Mouse (Mus musculus) thymus, adult 18-20 months (tissue): ENCODE measurements around the gene Vamp8.
A peak's percentile ranks its signal among the peaks of the same experiment; 100 is the strongest.

Experiments used
- DNase-seq, 2 experiments: peaks; one replicate each; pipeline ENCODE4 v3.0.0; 2022; ENCODE audit warnings: mixed read lengths in 2 of 2

Gene Vamp8

DNA sequence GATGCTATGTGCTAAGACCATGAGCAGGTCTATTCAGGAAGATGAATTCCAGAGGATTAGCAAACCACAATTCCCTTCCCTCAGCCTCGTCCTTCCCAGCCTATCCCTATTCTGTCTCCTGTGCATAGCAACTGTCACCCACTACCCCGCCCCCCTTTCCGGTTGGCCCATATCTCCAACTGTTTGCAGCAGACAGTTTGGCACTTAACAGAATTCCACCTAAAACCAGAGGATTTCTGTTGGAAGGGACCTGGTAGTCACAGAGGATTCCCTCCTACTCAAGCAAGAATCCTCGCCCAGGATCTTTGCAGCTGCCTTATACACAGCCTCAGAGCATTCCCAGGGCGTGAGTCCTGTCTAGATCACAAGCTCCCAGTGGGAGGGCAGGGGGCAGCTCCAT, 19.4 kb downstream of the Vamp8 start:
- no peak for DNase-seq

DNA sequence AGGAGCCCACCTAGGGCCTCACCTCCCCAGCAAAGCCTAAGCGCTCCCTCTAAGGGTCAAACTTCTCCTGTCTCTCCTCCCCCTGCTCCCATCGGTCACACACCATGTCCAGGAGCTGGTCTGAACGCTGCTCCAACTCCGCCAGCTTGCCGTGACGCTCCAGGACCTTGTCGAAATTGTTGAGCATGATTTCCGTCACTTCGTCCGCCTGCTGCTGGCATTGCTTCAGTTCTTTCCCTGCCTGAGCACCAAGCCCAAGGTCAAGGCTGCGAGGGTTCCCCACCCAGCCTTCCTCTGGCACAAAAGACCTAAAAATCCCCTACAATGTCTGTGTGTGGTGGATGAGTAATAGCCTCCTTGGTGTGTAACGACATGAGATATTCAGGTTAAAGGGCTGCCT, 20.4 kb downstream of the Vamp8 start:
- DNase-seq, result no peak

DNA sequence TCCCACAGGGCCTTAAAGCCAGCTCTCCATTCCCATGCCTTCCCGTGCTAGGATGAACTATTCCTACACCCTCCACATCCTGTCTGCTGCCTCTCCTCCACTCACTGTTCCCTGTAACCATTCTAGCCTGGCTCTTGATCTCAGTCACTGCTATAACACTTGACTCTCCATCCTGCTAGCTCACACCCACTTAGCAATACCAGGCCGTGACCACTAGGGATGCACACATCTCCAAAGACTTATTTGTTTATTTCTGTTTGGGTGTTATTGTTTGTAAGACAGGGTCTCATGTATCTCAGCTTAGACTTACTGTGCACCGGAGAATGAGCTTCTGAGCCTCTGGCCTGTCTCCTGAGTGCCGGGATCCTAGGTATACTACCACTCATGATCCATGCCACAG, 20.9 kb downstream of the Vamp8 start:
- DNase-seq, result no peak

DNA sequence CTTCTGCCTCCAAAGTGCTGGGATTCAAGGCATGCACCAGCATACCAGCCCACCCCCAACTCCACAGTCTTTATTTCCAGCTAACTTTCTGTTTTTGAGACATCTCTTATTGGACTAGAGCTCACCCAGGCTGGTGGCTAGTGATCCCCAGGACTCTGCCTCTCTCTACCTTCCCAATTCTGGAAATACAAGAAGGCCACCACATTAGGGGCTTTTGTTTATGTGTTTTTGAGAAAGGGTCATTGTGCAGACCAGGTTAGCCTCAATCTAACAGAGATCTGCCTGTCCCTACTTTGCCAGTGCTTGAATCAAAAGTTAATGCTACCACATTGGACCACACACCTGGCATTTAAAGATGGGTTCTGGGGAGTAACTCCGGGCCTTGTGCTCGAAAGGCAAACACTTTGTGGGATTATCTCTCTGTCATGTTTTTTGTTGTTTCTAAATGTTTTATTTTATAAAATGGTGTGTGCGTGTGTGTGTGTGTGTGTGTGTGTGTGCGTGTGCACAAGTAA, 23.0 kb downstream of the Vamp8 start:
- DNase-seq, result no peak

DNA sequence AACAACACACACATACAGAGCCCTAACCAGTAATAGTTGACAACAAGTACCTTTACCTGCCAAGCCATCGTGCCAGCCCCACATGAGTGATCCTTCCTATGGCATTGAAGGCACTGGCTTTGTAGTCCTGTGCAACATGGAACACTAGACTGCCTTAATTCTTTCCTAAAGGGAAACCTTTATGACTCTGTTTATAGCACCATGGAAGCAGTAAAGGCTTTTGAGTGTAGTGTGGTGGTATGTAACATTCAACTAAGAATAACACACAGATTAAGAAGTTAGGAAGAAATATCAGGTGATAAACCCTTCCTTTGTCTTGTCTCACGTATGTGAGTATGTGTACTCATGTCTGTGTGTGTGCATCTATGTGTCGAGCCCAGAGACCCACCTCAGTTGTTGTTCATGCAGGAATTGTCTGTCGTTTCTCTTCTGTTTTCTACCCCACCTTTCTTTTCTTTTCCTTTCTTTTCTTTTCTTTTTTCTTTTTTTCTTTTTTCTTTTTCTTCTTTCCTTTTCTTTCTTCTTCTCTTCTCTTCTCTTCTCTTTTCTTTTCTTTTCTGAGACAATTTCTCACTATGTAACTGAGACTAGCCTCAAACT, 23.6 kb downstream of the Vamp8 start, which contains the start of gene Rnf181:
Rnf181 (minus strand) TSS at position 113 of the 600 bp plus-strand sequence.
- no peak for DNase-seq

DNA sequence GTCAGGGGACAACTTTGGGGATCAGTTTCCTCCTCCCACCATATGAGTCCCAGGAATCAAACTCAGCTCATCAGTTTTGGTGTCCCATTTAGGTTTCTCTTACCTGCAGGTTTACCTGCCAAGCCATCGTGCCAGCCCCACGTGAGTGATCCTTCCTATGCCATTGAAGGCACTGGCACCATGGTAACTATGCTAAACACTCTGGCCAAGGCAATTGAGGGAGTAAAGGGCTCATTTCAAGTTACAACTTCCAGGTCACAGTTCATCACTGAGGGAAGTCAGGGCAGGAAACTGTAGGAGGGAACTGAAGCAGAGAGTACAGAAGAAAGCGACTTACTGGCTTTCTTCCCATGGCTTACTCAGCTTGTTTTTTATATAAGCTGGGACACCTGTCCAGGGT, 24.2 kb downstream of the Vamp8 start:
- DNase-seq, result no peak

DNA sequence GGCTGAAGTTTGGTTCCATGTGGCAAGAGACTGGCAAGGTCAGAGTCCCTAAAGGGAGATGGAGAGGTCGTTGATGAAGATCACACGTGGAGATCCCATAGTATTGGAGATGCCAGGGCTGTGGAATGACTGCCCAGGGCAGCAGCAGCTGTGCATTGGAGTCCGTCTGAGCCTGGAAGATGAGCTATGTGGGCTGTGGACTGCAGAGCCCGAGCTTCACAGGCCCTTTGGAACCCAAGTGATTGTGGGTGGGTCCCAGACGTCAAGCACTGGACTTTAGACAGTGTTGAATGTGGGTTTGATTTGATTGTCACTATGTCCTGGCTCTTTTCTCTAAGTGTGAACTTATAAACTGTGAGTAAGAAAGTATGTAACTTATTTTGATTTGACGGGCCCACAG, 25.5 kb downstream of the Vamp8 start:
- no peak for DNase-seq

DNA sequence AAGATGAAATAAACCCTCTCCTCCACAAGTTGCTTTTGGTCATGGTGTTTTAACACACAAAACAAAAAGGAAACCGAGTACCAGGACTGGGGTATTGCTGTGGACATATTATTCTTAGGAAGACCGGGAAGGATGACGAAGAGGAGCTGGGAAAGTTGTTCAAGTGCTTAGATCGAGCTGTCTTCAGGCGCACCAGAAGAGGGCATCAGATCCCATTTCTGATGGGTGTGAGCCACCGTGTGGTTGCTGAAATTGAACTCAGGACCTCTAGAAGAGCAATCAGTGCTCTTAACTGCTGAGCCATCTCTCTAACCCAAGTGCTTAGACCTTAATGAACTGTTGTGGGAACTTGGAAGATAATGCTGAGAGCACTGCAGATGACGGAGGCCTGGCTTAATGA, 26.5 kb downstream of the Vamp8 start:
- DNase-seq, result no peak

DNA sequence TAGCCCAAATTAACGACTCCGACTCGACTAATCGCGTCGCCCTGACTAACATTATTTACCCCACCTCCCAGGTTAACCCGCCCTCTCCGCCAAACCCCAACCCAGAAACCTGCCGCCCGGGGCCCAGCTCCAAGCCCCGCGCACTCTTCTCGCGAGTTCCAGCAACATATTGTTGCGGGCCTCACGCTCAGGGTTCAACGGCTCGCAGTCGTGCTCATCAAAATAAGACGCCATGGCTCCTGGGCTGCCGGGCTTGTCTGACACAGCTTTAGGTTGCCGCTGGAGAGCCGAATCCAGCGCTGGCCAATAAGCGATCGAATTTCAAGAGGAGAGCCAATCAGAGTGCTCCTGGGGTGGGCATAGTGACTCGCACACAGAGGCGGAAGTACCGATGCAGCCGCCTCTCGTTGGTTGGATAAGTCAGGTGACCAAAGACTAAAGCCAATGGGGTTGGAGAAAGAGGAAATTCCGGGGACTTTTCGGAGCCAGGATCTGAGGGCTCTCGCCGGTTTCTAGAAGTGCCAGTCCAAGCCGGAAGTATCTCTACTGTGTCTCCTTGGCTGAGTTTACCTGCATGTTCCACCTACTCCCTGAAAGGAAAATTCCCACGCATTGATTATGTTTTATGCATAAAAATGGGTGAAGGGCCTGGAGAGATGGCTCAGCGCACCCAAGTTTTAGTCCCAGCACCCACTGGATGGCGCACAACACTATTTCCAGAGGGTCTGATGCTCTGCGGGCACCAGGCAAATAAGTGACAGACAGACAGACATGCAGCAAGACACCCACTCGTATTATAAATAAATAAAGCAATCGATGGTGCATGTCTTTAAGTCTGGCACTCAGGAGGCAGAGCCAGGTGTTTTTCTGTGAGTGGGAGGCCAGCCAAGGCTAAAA, 28.1 kb downstream of the Vamp8 start:
- peak; percentile 92 to 96 for DNase-seq

DNA sequence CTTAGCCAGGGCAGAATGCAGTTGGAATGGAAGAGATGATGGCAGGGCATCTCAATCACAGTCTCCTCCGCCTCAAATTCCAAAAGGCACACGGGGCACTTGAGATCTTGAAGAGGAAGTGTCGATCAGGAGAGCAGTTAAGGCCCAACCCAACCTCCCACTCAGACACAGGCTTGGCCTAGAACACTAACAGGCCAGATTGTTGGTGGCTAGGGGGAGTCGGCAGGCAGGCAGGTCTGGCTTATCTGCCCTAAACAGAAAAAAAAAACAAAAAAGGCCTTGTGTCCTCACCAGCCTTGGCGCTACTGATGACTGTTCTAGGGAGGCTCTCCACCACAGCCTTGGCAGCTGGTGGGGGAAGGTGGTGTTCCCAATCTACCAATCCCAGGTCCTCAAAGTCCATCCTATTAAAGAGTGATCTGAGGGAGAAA, 29.4 kb downstream of the Vamp8 start:
- no peak for DNase-seq

DNA sequence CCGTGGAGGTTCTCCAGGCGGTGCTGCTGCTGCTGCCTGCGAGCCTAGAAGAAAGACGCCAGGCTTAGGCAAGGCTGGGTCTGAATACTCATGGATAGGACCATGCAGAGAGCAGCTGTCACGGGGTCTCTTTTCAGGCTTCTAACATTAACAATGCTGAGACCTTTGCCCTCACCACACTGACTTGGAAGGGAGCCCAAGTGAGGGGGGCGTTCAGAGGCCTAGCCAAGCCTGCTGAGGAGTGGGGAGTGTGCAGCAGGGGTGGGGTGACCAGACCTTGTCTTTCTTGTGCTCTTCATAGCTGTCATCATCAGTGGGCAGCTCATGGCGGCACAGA, 29.9 kb downstream of the Vamp8 start:
- DNase-seq, result no peak

DNA sequence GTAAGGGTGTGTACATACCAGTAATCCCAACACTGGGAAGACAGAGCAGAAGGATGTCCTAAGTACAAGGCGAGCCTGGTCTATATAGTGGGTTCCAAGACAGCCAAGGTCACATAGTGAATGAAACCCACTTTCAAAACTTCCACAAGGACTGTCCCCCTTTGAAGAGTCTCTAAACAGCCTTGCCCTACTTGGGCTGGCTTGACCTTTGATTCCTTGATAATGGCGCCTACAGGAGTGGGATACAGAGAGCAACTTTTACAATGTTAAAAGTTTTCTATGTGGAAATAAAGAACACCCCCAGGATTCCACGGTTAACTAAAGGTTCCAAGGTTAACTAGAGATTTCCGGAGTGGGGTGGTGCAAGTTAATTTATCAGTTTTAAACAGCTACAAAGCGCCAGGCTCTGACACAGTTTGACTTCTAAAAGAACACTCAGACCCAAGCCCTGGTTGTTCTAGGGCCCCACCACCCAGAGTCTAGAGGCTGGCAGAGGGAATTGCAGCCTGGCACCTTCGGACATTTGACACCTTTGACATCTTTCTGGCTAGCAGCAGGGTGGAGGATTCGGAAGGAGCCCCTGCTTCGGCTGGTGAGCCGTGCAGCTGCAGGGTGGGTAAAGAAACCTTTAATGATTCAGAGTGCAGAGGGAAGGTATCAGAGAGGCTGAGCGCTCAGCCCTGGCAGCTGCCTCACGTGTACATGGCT, 30.5 kb downstream of the Vamp8 start:
- no peak for DNase-seq

DNA sequence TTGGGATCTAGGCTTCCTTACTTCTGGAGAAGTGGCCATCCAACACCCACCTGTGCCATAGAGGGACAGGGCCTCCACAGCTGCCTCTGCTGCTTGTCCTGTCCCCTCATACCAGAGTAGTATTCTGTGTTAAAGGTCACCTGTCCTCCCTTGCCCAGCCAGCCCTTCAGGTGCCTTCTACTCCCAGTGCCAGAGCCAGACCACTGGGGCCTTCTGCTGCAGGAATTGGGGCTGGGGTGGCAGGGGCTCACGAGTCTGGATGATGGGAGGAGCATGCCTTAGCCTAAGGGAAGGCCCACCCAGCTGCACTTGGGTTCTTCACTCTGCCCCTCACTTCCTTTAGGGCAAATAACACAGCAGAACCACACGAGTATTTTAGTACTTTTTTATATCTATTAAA, 31.2 kb downstream of the Vamp8 start:
- no peak for DNase-seq

DNA sequence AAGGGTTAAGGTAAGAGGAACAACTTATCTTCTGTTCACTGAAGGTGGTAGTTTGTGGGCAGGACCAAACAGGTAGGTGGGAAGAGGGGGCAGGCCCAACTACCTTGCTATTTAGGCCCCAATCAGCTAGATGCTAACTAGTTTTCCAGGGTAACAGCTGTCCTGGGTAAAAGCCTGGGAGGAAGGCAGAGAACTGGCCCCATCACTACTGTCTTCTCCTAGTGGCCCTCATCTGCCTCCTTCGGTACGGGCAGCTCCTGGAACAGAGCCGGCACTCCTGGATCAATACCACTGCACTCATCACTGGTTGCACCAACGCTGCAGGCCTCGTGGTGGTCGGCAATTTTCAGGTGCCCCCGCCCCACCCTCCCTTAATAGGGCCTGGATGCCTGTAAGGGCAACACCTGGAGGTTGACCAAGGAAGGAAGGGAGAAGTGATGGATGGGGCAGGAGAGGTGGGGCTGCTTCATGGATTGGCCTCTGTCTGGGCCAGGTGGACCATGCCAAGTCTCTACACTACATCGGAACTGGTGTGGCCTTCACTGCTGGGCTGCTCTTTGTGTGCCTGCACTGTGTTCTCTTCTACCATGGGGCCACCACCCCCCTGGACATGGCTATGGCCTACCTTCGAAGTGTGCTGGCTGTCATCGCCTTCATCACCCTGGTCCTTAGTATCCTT, 32.3 kb downstream of the Vamp8 start:
- DNase-seq, result no peak

DNA sequence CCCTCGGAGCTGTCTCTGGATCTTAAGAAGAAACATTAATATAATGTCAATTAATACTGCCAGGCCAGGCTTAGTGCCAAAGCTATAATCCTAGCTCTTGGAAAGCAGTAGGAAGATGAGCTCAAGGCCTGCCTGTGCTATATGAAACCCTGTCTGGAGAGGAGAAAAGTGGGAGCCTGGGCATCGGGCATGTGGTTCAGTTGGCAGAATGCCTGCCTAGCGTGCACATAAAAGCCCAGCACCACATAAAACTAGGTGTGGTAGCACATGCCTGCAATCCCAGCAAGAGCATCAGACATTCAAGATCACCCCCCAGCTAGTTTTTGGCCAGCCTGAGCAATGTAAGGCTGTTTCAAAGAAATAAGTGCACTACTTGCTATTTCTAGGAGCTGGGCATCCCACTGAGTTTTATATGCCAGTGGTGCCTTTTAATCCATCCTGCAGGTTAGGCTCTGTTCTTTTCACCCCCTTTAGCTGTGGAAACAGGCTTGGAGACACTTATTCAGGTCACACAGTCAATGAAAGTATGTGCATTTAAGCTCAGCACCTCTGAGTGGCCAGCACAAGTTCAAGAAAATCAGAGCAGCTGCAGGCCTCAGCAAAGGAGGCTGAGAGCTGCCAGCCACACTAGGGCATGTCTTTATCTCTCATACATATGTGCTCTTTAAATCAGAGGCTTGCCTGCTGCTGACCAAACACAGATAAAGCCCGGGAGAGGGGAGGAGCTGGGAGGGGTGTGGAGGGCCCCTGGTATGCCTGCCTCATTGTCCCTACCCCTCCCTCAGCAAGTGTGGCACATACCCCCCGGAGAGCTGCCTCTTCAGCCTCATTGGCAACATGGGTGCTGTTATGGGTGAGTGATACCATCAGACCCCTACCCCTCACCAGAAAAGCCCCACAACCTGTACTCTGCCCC, 33.1 kb downstream of the Vamp8 start:
- DNase-seq, result no peak

DNA sequence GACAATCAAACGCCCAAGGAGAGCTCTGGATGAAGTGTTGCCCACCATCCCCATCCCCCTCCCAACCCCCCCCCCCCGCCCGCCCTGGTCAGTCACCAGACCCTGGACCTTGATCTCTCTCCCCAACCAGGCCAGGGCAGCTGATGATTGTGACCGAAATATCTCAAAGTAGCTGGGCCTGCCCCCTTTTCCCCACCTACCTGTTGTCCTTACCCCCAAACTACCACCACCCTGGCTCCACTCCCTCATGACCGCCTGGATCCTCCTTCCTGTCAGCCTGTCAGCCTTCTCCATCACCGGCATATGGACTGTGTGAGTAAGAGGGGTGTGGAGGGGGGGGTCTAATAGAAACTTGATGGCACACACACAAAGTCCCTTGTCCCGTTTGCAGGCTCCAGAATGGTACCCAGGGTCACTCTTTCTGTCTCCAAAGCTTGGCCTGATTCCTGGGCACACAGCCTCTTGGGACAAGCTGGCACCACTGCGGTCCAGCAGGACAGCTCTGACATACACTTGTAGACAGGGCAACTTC, 34.4 kb downstream of the Vamp8 start:
- DNase-seq, result no peak

DNA sequence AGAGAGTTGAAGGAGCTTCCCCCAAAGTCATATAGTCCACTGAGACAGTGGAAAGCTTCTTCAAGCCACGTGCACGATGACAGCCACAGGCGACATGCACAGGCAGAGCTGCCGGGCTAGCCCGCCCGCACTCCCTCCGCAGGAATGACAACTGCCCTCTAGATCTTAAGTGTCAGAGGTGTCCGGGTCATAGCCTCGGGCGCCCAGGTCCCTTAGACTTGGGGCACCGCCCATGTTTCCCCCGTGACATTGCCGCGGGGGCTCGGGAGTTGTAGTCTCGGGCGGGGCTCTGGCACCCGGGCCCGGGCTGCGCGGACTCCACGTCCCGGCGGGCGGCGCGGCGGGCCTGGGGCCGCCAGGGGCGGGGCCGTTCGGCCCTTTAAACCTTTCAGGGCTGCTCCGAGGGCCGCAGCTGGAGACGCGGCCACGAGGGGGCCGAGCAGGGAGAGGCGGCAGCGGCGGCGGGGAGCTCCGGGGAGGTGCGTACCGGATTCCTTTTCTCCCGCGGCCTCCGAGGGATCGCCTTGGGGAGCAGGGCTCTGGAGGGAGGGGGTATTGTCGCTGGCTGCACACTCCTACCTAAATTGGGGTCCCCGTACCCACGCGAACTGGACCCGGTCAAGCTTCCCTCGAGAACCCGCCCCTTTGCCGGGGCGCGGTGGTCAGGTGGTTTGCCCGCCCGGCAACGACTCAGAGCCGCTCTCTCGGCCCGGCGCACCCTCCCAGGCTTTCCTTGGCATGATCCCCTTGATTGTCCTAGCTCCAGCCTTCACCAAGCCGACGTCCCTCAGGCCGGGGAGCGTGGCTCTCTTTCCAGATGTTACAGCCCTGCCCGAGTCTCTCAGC, 35.2 kb downstream of the Vamp8 start, which contains the start of gene Tmem150a:
Tmem150a (plus strand) TSS at position 382 of the 846 bp plus-strand sequence.
- DNase-seq, result no peak

DNA sequence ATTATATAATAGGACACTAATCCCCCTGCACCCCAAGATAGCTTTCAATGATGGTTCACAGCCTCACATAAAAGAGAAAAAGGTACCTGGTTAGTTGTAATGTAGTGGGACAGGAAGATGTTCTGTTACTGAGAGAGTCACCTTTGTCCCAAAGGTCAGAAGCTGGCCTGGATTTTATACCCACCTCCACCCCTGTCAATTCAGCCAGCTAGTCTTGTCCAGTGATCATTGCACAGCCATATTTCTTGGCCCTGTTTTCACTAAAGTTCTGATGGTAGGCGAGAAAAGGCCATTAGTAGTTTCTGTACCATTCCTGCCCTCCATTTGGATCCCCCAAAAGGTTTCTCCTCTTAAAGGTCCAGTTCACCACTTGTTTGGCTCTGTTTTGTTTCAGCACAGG, 36.5 kb downstream of the Vamp8 start:
- no peak for DNase-seq

DNA sequence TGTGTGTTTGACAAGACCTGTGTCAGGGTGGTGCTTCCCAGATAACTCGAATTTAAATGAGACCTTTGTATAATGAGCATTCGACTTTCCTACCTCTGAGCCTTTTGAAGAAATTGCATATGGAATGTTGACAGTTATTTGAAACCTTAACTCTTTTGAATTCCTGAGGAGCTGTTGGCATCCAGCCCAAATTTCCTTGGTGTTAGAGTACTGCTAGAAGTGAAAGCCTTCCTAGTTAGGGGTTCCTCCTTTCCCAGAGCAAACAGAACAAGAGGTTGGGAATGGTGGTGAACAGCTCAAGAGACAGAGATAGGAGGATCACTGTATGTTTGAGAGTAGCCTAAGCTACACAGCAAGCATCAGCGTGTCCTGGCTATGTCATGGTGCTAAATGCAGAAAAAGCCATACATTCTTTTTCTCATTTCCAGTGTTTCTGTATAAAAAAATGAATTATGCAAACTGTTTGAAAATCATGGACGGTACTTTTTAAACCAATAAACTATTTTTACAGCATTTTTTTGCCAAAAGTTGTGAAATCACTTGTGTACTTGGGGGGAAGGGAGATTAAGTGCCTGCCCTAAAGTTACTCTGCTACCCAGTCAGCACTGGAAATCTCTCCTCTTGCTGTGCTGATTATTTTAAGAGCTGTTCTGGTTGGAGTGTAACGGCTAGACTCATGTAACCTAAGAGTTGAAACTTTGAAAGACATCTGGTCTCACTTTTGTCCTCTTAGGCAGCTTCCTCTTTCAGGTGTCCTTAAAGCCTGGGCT, 37.7 kb downstream of the Vamp8 start:
- DNase-seq, result no peak

DNA sequence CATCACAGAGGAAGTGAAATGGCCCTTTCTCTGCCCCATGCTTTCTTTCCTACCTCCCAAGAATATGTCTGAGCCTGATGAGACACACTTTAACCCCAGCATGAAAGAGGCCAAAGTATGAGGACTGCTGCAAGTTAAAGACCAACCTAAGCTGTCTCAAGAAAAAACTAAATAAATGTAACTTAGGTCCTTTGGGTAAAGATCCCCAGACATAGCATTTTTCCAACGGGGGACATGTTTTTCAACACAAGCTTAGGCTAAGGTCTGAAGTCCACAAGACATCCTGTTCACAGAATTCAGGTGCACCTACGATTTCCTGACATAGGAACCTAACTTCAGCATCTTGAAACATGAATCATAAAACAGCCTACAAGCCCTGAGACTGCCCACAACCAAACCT, 40.3 kb downstream of the Vamp8 start:
- DNase-seq, result no peak
